Mouse (Mus musculus) 3T3-L1 (cell line): ENCODE results near the gene Hmg20b.

Experiments
- DNase-seq: peaks from one replicate; pipeline ENCODE4 v3.0.0-alpha.2; 2015; ENCODE audit warnings: low read depth, low spot score

Hmg20b gene

DNA sequence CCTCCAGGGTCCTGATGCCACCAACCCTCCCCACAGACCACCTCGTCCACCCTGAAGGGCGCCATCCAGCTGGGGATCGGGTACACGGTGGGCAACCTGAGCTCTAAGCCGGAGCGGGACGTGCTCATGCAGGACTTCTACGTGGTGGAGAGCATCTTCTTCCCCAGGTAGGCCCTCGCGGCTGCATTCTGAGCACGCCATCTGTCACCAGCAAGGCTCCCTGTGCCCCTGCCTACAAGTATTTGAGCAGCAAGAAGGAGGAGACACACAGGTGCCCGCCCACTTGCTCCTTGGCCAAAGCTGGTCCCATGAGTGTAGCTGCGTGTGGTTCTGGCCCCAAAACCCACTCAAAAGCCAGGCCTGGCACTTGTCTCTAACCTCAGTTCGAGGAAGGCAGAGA, 44.6 kb downstream of the Hmg20b start:
- no peak for DNase-seq

- DNase-seq, result peak; percentile 64
These were observed 45.6 kb downstream of the Hmg20b start for GRCm38 (mm10) chr10:81304597-81305238.

DNA sequence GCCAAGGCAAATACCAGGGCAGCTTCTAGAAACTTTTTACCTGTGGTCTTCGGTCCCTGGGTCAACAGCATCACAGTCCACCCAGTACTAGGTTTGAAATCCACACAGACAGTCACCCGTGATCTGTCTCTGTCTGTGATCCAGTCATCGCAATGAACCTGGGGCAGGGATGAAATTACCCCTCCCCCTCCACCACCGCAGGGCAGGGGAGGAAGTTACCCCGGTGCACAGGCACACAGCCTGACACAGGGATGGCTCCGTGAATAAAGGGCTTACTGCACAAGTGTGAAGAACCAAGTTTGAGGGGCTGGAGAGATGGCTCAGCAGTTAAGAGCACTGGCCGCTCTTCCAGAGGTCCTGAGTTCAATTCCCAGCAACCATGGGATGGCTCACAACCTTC, 46.5 kb downstream of the Hmg20b start:
- DNase-seq, result no peak

DNA sequence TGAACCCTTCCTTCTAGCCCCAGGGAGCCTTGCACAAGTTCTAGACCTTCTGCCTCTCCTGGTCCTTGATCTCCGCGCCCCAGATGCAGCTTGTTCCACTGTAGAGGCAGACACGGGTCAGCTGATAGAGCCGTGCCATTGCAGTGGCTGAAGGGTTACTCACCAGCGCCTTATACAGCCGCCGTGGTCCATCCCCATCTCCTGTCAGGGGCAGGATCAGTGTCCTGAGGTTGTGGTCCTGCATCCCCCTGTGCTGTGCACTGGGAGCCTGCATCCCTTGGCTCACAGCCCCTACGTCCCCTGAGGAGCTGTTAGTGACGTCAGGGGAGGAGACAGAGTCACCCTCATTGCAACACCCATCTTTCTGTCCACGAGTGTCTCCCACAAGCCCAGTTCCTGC, 47.0 kb downstream of the Hmg20b start:
- no peak for DNase-seq

DNA sequence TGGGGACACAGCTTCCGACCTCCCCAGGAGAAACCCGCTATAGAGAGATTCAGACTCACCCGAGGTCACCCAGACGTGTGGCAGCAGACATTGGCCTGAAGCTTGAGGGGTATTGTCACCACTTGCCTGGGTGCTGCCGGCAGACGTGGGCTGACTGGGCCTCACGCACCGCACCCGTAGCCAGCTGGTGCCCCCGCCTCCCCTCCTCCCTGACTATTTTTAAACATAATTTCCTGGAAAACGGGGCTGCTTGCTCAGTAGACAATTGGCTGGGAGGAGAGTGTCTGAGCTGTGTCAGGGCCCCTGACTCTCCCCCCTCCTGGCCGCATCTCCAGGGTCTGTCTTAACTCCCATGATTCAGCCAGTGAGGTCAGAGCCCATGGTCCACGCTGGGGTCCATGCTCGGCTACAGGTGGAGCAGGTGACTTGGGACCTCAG, 47.5 kb downstream of the Hmg20b start:
- no peak for DNase-seq

DNA sequence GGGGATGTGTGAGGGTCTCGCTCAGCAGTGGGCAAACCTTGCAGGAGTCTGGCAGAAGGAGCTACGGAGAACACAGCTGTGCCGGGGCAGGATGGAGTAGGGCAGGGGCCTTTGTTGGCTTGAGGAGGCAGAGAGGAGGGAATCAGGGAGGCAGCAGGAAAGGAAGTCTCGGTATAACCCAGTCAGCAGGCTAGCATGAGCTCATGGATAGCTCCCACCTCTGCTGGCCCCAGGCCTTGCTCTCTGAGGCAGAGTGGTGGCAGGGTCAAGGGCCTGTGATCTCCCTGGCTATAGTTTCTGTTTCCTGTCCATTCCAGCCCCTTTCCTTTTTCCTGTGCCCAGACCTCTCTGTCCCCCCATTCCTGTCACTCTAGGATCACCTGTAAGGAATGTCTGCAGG, 48.0 kb downstream of the Hmg20b start:
- no peak for DNase-seq

GRCm38 (mm10) chr10:81301321-81301720, 49.0 kb downstream of the Hmg20b start:
- DNase-seq, result no peak

- no peak for DNase-seq
These were observed 49.9 kb downstream of the Hmg20b start for GRCm38 (mm10) chr10:81300352-81300907.

DNA sequence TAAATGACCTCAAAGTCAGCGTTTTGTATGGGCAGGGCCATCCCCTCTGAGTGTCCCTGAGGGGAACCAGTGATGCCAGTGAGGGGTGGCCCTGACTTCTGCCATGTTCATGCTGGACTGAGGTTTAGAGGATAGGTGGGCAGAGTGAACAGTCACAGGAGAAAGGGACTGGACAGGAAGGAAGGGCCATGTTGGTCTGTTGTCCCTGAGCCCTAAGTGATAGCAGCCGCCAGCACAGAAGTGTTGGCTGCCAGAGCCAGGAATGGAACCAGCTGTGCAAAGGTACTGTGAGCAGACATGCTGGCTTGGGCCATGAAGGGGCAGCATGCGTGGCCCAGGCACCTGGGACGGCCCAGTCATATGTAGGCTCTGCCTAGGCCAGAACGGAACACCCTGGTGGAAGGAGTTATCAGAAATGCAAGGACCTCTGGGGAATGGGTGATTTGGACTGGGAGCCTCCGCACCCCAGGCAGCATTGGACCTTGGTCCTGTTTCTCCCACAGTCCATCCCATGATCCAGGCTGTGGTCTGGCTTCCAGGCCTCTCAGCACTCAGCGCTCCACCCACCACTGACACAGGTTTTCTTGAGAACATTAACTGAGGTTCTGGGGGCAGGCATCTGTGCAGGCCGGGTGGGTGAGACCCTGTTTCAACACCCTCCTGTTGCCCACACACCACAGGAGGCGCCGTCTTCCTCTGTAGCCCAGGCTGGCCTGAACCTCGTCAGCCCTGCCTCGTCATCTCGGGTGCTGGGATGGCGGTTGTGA, 50.5 kb downstream of the Hmg20b start:
- DNase-seq, result no peak

GRCm38 (mm10) chr10:81298369-81299100, 51.7 kb downstream of the Hmg20b start:
- DNase-seq, result no peak

GRCm38 (mm10) chr10:81297845-81298244, 52.4 kb downstream of the Hmg20b start:
- DNase-seq, result no peak

DNA sequence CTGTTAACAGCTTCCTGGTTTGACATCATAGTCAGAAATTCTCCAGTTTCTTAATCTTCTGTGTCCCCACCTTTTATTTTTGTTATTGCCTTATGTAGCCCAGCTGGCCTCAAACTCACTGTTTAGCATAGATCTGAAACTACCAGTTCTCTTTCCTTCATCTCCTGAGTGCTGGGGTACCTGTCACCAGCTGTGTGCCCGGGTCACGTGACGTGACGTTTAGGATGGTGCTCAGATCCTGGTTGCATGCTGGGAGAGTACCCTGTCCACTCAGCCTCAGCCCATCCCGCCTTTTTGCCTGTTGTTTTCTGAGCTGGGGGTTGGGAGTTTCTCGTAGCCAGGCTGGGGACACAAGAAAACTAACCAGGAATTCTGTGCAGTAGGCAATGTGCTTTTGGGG, 53.0 kb downstream of the Hmg20b start:
- DNase-seq, result no peak
